Mouse (Mus musculus): ENCODE data around the gene Fbxl13. TPM values are rescaled to one million over a fixed set of nuclear protein-coding genes. Genes with fewer than 3 reads are reported as not detected.

Gene Fbxl13
- 0.29 and 0.46 TPM in 2 replicates for total RNA-seq (2014; rRNA removed)
- polyA plus RNA-seq (2015; fragmentation: Nextera tagmentation; extraction: Ambion mirVana), result 0.43 and 0.46 TPM in 2 replicates

- Histone ChIP-seq H3K9me3 (ENCODE audit: low read length) (no peaks in the 10 kb centered on the region), H3K27me3 (ENCODE audit: insufficient read depth, low read length) (no peaks in the 10 kb centered on the region), H3K9ac (peak within 1 kb of the TSS; percentile 88), H3K36me3 (ENCODE audit: insufficient read depth) (peaks cover 25% of the 10 kb centered on the region), H3K4me2 (ENCODE audit: low read depth) (peak within 1 kb of the TSS; percentile 70), H3K4me1 (ENCODE audit: insufficient read depth) (peaks cover 7% of the 10 kb centered on the region), H3K4me3 (ENCODE audit: low read depth, low read length) (peak within 1 kb of the TSS; percentile 77), H3K27ac (ENCODE audit: low read depth, low read length) (peak within 1 kb of the TSS; percentile 88)
- TF ChIP-seq CTCF (IDR thresholded peaks at IDR 0.05; ENCODE audit: low read depth), result peak; percentile 48
- DNase-seq (peak; percentile 94), ATAC-seq (peak; percentile 95)
- WGBS, result under 1% methylated on average over 40 of the region's 40 CpGs
These were observed at the start of gene Fbxl13, which contains the start of gene Armc10 for GRCm38 (mm10) chr5:21645439-21646132. TSS of gene Fbxl13 (minus strand) at chr5:21645634. TSS of gene Armc10 (plus strand) at chr5:21645813.

- ATAC-seq, result peak; percentile 20; the same call in 1 of the 2 replicates
- WGBS, result 83% methylated on average over 3 of the region's 3 CpGs
These were observed 49.5 kb upstream of the Fbxl13 start for GRCm38 (mm10) chr5:21694854-21695490.

GRCm38 (mm10) chr5:21693372-21693870 lies 48.0 kb upstream of the Fbxl13 start:
- H3K36me3 ChIP-seq (ENCODE audit: insufficient read depth), result no peaks in the 10 kb centered on the region
- H3K4me2 ChIP-seq (ENCODE audit: low read depth), result no peak overlapping the region
- no peak for TF ChIP-seq CTCF (IDR thresholded peaks at IDR 0.05; ENCODE audit: low read depth)
- H3K27ac ChIP-seq (ENCODE audit: low read depth, low read length), result no peak overlapping the region
- H3K9me3 ChIP-seq (ENCODE audit: low read length), result no peaks in the 10 kb centered on the region
- no peak for ATAC-seq
- H3K27me3 ChIP-seq (ENCODE audit: insufficient read depth, low read length), result no peaks in the 10 kb centered on the region
- no peak overlapping the region for H3K9ac ChIP-seq
- DNase-seq, result no peak
- no peak overlapping the region for H3K4me3 ChIP-seq (ENCODE audit: low read depth, low read length)
- no peaks in the 10 kb centered on the region for H3K4me1 ChIP-seq (ENCODE audit: insufficient read depth)
- WGBS, result 85% methylated on average over 3 of the region's 3 CpGs

More at GRCm38 (mm10) chr5:21694854-21695490, 49.5 kb upstream of the Fbxl13 start:
- DNase-seq, result no peak
- Histone ChIP-seq H3K4me1 (ENCODE audit: insufficient read depth) (no peaks in the 10 kb centered on the region), H3K4me3 (ENCODE audit: low read depth, low read length) (no peak overlapping the region), H3K9ac (no peak overlapping the region), H3K9me3 (ENCODE audit: low read length) (no peaks in the 10 kb centered on the region), H3K4me2 (ENCODE audit: low read depth) (no peak overlapping the region), H3K36me3 (ENCODE audit: insufficient read depth) (no peaks in the 10 kb centered on the region), H3K27ac (ENCODE audit: low read depth, low read length) (no peak overlapping the region), H3K27me3 (ENCODE audit: insufficient read depth, low read length) (no peaks in the 10 kb centered on the region)
- TF ChIP-seq CTCF (IDR thresholded peaks at IDR 0.05; ENCODE audit: low read depth), result no peak

- Histone ChIP-seq H3K27ac (ENCODE audit: low read depth, low read length) (no peak overlapping the region), H3K4me2 (ENCODE audit: low read depth) (no peak overlapping the region), H3K36me3 (ENCODE audit: insufficient read depth) (no peaks in the 10 kb centered on the region), H3K9ac (no peak overlapping the region), H3K27me3 (ENCODE audit: insufficient read depth, low read length) (no peaks in the 10 kb centered on the region), H3K9me3 (ENCODE audit: low read length) (no peaks in the 10 kb centered on the region), H3K4me3 (ENCODE audit: low read depth, low read length) (no peak overlapping the region), H3K4me1 (ENCODE audit: insufficient read depth) (no peaks in the 10 kb centered on the region)
- WGBS, result 94% methylated on average over 5 of the region's 5 CpGs
- no peak for TF ChIP-seq CTCF (IDR thresholded peaks at IDR 0.05; ENCODE audit: low read depth)
- no peak for ATAC-seq
- no peak for DNase-seq
These were observed 46.8 kb upstream of the Fbxl13 start for GRCm38 (mm10) chr5:21692230-21692629.

- no peak for TF ChIP-seq CTCF (IDR thresholded peaks at IDR 0.05; ENCODE audit: low read depth)
- H3K9ac ChIP-seq, result no peak overlapping the region
- DNase-seq (peak; percentile 33), ATAC-seq (peak; percentile 66)
- H3K27me3 ChIP-seq (ENCODE audit: insufficient read depth, low read length), result no peaks in the 10 kb centered on the region
- H3K4me2 ChIP-seq (ENCODE audit: low read depth), result no peak overlapping the region
- no peaks in the 10 kb centered on the region for H3K36me3 ChIP-seq (ENCODE audit: insufficient read depth)
- 44% methylated on average over 4 of the region's 4 CpGs for WGBS
- H3K4me3 ChIP-seq (ENCODE audit: low read depth, low read length), result no peak overlapping the region
- no peaks in the 10 kb centered on the region for H3K4me1 ChIP-seq (ENCODE audit: insufficient read depth)
- H3K9me3 ChIP-seq (ENCODE audit: low read length), result no peaks in the 10 kb centered on the region
- H3K27ac ChIP-seq (ENCODE audit: low read depth, low read length), result no peak overlapping the region
These were observed 41.6 kb upstream of the Fbxl13 start for GRCm38 (mm10) chr5:21687042-21687441.

GRCm38 (mm10) chr5:21685001-21685400 lies 39.6 kb upstream of the Fbxl13 start:
- H3K4me3 ChIP-seq (ENCODE audit: low read depth, low read length), result no peak overlapping the region
- no peak overlapping the region for H3K4me2 ChIP-seq (ENCODE audit: low read depth)
- H3K36me3 ChIP-seq (ENCODE audit: insufficient read depth), result no peaks in the 10 kb centered on the region
- DNase-seq (no peak), ATAC-seq (no peak)
- H3K27me3 ChIP-seq (ENCODE audit: insufficient read depth, low read length), result no peaks in the 10 kb centered on the region
- H3K4me1 ChIP-seq (ENCODE audit: insufficient read depth), result no peaks in the 10 kb centered on the region
- H3K9ac ChIP-seq, result no peak overlapping the region
- no peak overlapping the region for H3K27ac ChIP-seq (ENCODE audit: low read depth, low read length)
- 75% methylated on average over 10 of the region's 10 CpGs for WGBS
- H3K9me3 ChIP-seq (ENCODE audit: low read length), result no peaks in the 10 kb centered on the region
- no peak for TF ChIP-seq CTCF (IDR thresholded peaks at IDR 0.05; ENCODE audit: low read depth)

GRCm38 (mm10) chr5:21683811-21684210 lies 38.4 kb upstream of the Fbxl13 start:
- no peaks in the 10 kb centered on the region for H3K36me3 ChIP-seq (ENCODE audit: insufficient read depth)
- H3K4me1 ChIP-seq (ENCODE audit: insufficient read depth), result no peaks in the 10 kb centered on the region
- H3K9me3 ChIP-seq (ENCODE audit: low read length), result no peaks in the 10 kb centered on the region
- H3K27ac ChIP-seq (ENCODE audit: low read depth, low read length), result no peak overlapping the region
- DNase-seq (no peak), ATAC-seq (no peak)
- no peak for TF ChIP-seq CTCF (IDR thresholded peaks at IDR 0.05; ENCODE audit: low read depth)
- 95% methylated on average over 9 of the region's 9 CpGs for whole genome bisulfite sequencing
- no peaks in the 10 kb centered on the region for H3K27me3 ChIP-seq (ENCODE audit: insufficient read depth, low read length)
- H3K9ac ChIP-seq, result no peak overlapping the region
- no peak overlapping the region for H3K4me3 ChIP-seq (ENCODE audit: low read depth, low read length)
- no peak overlapping the region for H3K4me2 ChIP-seq (ENCODE audit: low read depth)
